Mouse (Mus musculus) liver, postnatal 0 days (tissue): ENCODE measurements at regions not wholly inside any gene's neighbourhood (a gene's known extent, or its start where the extent isn't known, plus 50 kb on each side); places are given as distances from the start of the nearest gene placed in this dataset.

Experiments
- CTCF ChIP-seq: sonication (generic); IDR thresholded peaks from 2 replicates; pipeline ENCODE4 v1.5.1; 2016; ENCODE audit warnings: antibody characterized with exemption, low read depth
- EP300 ChIP-seq: IDR thresholded peaks from 2 replicates; pipeline ENCODE4 v1.6.1; 2016; ENCODE audit warnings: antibody characterized with exemption, low read depth, mild to moderate bottlenecking

DNA sequence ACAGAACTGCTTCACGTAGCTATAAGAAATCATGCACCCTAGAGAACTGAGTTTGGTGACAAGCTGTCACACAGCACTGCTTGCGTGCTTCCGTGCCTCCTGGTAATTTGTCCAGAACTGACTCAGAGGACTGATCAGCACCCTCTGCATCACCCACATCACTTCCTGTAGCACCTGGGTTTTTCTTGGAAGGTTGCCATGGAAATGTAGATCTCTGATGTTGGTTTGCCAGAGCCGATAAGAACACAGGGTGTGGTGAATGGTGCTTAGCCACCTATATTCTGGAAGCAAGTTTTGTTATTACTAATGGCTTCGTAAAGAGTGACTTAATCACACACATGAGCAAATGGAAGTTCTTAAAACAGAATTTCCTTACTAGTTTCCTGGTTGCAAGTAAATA, 188.2 kb upstream of the Sema3a start:
- no peak for TF ChIP-seq CTCF
- no peak for TF ChIP-seq EP300
